Mouse (Mus musculus) thymus, adult 2 months (tissue): ENCODE measurements around the gene Ror1. TPM values are rescaled to one million over a fixed set of nuclear protein-coding genes. Genes with fewer than 3 reads are reported as not detected.

Experiments used
- DNase-seq: peaks from one replicate; pipeline ENCODE4 v3.0.0; 2021
- H3K27ac ChIP-seq: fragments of 200-500 bp; 2 replicates; pipeline ENCODE4 v1.5.1; 2012; ENCODE audit warnings: low read length, control low read depth; ENCODE audit not compliant: control insufficient read depth, insufficient read depth
- H3K27me3 ChIP-seq: fragments of 200-500 bp; 2 replicates; pipeline ENCODE4 v1.6.1; 2012; ENCODE audit warnings: mild to moderate bottlenecking, low read length, moderate library complexity, mixed read lengths; ENCODE audit not compliant: control insufficient read depth, insufficient read depth
- H3K36me3 ChIP-seq: fragments of 200-500 bp; 2 replicates; pipeline ENCODE4 v1.6.1; 2012; ENCODE audit warnings: mild to moderate bottlenecking, low read length, moderate library complexity; ENCODE audit not compliant: control insufficient read depth, insufficient read depth
- H3K4me1 ChIP-seq: fragments of 200-500 bp; replicated peaks from 2 replicates; pipeline ENCODE4 v1.6.1; 2012; ENCODE audit warnings: low read length; ENCODE audit not compliant: control insufficient read depth, insufficient read depth
- H3K4me3 ChIP-seq: fragments of 200-500 bp; 2 replicates; pipeline ENCODE4 v1.5.1; 2012; ENCODE audit warnings: mild to moderate bottlenecking, low read length, control low read depth, moderate library complexity; ENCODE audit not compliant: control insufficient read depth, insufficient read depth
- CTCF ChIP-seq: fragments of 200-500 bp; IDR thresholded peaks from 2 replicates; pipeline ENCODE4 v1.5.1; 2012; ENCODE audit warnings: mild to moderate bottlenecking, control low read depth, low read length, moderate library complexity, borderline replicate concordance; ENCODE audit not compliant: control insufficient read depth, poor library complexity, insufficient read depth; ENCODE audit errors: extremely low read depth
- POLR2A ChIP-seq: fragments of 200-500 bp; IDR thresholded peaks from 2 replicates; pipeline ENCODE4 v1.6.1; 2012; ENCODE audit warnings: mild to moderate bottlenecking, low read length, control low read depth, moderate library complexity; ENCODE audit not compliant: control insufficient read depth, poor library complexity, insufficient read depth; ENCODE audit errors: extremely low read depth
- WGBS: fragments of 180-500 bp; shearing (Covaris S2); methylation state at CpG from one replicate; pipeline ENCODE4 v1.1.7; 2018; 5-methylcytosine and 5-hydroxymethylcytosine counted together
- polyA plus RNA-seq: library from polyadenylated mRNA; depleted of rRNA; stranded (reverse); fragments of >200 nt; gene quantifications from 2 replicates; pipeline ENCODE4 v1.2.3, GENCODE M21; 2012

Gene Ror1
- polyA plus RNA-seq, 1 experiment = 0.84 TPM

- Histone ChIP-seq H3K27ac (no peak overlapping the region), H3K4me3 (no peak overlapping the region), H3K36me3 (no peaks in the 10 kb centered on the region), H3K27me3 (no peaks in the 10 kb centered on the region), H3K4me1 (no peaks in the 10 kb centered on the region)
- TF ChIP-seq POLR2A = no peak
- no peak for TF ChIP-seq CTCF
- DNase-seq = no peak
- WGBS = 94% methylated on average over 14 of the region's 14 CpGs
These were observed 229.3 kb downstream of the Ror1 start for GRCm38 (mm10) chr4:100324719-100325515.

GRCm38 (mm10) chr4:100328361-100328970 is 232.9 kb downstream of the Ror1 start:
- no peaks in the 10 kb centered on the region for H3K4me1 ChIP-seq
- no peak overlapping the region for H3K4me3 ChIP-seq
- DNase-seq = no peak
- WGBS = 84% methylated on average over 4 of the region's 4 CpGs
- no peaks in the 10 kb centered on the region for H3K36me3 ChIP-seq
- H3K27ac ChIP-seq = no peak overlapping the region
- no peak for TF ChIP-seq CTCF
- TF ChIP-seq POLR2A = no peak
- no peaks in the 10 kb centered on the region for H3K27me3 ChIP-seq

GRCm38 (mm10) chr4:100335168-100335567 is 239.6 kb downstream of the Ror1 start:
- TF ChIP-seq POLR2A = no peak
- TF ChIP-seq CTCF = no peak
- WGBS = 95% methylated on average over 2 of the region's 2 CpGs
- no peaks in the 10 kb centered on the region for H3K4me1 ChIP-seq
- H3K4me3 ChIP-seq = no peak overlapping the region
- DNase-seq = no peak
- no peaks in the 10 kb centered on the region for H3K27me3 ChIP-seq
- H3K27ac ChIP-seq = no peak overlapping the region
- H3K36me3 ChIP-seq = no peaks in the 10 kb centered on the region

- Histone ChIP-seq H3K27ac (no peak overlapping the region), H3K4me1 (no peaks in the 10 kb centered on the region), H3K27me3 (no peaks in the 10 kb centered on the region), H3K4me3 (no peak overlapping the region), H3K36me3 (no peaks in the 10 kb centered on the region)
- DNase-seq = no peak
- no peak for TF ChIP-seq POLR2A
- no peak for TF ChIP-seq CTCF
- 64% methylated on average over 3 of the region's 3 CpGs for WGBS
These were observed 252.2 kb downstream of the Ror1 start for GRCm38 (mm10) chr4:100347791-100348190.

GRCm38 (mm10) chr4:100350106-100350795 is 254.7 kb downstream of the Ror1 start:
- H3K4me1 ChIP-seq = no peaks in the 10 kb centered on the region
- DNase-seq = no peak
- no peaks in the 10 kb centered on the region for H3K27me3 ChIP-seq
- TF ChIP-seq POLR2A (no peak), CTCF (no peak)
- H3K4me3 ChIP-seq = no peak overlapping the region
- no peak overlapping the region for H3K27ac ChIP-seq
- H3K36me3 ChIP-seq = no peaks in the 10 kb centered on the region
- WGBS = 95% methylated on average over 7 of the region's 7 CpGs

GRCm38 (mm10) chr4:100351797-100352290 is 256.3 kb downstream of the Ror1 start:
- TF ChIP-seq POLR2A (no peak), CTCF (no peak)
- no peaks in the 10 kb centered on the region for H3K27me3 ChIP-seq
- H3K27ac ChIP-seq = no peak overlapping the region
- DNase-seq = no peak
- no peaks in the 10 kb centered on the region for H3K36me3 ChIP-seq
- H3K4me1 ChIP-seq = no peaks in the 10 kb centered on the region; the same call in 1 of the 2 replicates
- H3K4me3 ChIP-seq = no peak overlapping the region
